Mouse (Mus musculus): ENCODE measurements around the gene Exo5.

The Exo5 gene

DNA sequence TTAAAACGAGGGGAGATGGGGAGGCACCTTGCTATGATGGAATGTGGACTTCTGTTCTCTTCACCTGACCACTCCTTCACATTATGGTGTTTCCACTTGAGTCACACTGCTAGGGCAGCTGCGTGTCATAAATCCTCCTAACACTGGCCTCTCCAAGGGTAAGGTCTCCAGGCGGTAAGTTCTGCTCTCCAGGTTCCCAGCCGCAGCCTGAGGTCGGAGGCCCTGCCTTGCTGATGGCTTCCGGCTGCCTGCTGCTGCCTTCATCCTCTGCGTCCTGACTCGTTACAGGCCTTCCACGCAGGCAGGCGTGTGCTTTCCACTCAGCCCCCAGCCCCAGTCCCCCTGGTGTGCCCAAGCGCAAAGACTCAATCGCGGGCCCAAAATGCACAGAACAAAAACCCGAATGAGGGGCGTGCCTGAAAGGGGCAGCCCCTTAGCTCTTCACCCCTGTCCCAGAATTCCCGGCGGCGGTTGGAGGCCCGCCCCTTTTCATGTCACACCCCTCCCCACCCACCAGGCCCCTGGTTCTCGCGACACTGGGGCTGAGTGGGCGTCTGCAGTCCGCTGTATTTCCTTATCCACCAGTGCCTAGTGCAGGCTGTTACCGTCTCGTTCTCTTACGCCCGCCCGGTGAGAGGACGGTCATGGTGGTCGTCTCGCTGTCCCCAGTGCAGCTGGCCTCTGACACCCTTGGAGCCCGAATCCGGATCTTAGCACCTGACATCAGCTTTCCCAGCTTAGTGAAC lies at the start of gene Exo5:
Exo5 (minus strand) TSS at position 464 of the 746 bp plus-strand sequence.
- DNase-seq (ENCODE audit: low read depth, low spot score), result peak; percentile 90

- no peak for DNase-seq (ENCODE audit: low read depth, low spot score)
Observed at GRCm38 (mm10) chr4:120971842-120972241, 47.0 kb upstream of the Exo5 start.

DNA sequence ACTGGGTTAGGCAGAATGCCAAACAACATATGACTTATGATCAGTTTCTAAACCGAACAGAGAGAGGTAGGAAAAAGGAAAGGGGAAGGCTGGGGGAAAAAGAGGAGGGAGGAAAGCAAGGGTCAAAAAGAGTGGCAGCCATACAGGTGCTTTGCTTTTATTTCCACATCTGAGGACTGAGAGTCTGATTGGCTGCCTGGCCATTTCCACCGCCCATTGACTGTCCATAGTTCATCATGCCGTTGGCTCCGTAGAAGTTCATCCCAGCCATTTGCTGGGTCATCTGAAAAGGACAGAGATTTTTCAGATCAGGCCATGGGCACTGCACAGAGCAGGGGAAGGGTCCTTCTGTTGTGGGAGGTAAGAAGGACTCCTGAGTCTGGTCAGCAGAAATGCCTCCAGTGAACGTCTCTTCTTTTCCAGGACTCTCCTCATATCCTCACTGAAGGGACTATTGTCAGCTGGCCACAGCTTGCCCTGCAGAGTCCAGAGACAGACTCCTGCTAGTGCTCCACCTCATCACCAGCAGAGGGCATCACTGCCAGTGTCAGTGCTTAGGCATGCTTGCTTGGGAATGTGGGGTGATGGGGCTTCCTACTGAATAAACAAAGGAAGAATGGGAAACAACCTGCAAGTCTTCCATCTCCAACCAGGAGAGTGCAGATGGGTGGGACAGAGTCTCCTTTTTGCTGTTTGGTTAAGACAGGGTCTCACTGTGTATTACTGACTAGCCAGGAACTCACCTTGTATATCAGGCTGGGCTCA lies 44.7 kb upstream of the Exo5 start:
- peak; percentile 19 for DNase-seq (ENCODE audit: low read depth, low spot score)

DNA sequence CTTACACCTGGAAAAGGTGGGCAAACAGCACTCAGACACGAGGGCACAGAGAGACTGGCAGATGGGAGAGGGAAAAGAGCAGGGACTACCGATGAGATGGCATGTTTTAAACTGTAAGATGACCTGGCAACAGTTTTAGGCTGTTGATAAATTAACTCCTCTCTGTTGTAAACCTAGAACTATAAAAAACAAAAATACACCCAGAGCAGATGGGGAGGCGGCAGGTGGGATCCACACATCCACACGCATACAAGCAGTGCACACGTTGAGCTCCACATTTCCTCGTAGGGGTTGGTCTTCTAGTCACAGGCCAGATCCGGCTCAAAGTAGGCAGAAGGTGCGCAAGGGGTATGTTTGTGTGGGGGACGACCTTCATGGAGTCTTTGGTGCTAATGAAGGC lies 43.7 kb upstream of the Exo5 start:
- no peak for DNase-seq (ENCODE audit: low read depth, low spot score)

DNA sequence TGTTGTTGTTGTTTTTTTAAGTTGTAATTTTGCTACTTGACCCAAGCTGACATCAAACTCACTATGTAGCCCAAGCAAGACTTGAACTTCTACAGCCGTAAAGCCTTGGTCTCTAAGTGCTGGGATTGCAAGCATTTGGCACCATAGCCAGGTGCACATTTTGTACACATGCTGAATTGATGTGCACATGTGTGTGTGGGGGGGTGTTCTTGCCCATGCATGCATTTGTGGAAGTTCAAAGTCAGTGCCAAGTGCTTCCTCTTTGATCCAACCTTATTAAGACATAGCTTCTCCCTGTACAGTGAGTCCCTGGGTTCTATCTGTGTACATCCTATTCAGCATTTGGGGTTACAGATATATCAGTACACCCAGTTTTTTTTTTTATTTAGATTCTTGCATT lies 30.8 kb upstream of the Exo5 start:
- DNase-seq (ENCODE audit: low read depth, low spot score), result no peak

DNA sequence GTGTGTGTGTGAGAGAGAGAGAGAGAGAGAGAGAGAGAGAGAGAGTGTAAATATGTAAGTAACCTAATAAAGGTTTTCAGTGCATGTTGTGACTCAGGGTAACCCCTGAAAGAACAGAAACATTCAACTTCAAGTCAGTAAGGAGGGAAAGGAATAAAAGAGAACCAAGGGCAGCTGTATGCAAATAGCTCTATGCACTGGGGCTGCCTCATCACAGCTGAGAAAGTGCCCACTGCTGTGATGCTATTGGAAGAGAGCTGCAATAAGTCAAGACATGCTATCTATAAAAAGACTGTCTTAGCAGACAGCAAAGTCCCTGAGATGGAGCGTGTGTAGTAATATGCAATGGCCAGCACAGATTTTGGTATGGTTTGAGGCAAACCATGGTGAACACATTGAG lies 28.9 kb upstream of the Exo5 start:
- DNase-seq (ENCODE audit: low read depth, low spot score), result no peak

DNA sequence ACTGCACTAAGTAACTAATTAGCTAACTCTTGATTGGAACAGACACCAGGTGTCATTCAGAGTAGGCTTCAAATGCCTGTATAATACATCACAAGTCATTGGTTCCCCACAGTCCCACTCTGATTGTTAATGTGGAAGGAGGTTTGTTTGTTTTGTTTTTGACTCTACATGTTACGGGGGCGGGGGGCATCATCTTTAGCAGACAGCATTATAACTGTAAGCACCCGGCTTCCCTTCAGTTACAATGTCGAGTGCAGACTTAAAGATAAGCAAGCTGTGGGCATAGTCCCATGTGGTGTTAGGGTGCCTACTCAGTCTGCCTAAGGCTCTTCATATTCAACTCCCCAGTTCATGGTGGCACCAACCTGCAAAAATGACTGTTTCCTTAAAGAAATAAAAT lies 28.2 kb upstream of the Exo5 start:
- no peak for DNase-seq (ENCODE audit: low read depth, low spot score)

DNA sequence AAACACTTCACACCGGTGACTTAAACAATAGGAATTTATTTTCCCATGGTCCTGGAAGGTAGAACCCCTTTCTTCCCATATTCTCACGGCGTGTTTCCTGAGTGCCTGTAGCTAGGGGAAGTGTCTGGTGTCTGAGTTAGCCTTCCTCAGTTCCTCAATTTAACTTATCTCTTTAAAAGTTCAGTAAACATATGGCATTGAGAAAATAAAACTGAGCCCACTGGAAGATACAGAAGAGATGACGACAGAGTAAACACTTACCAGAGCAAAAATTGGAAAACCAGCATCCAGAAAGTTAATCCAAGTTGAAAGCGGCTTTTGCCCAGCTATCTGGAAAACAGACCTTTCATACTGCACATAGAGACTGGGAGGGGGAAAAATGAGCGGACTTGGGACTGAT lies 27.3 kb upstream of the Exo5 start:
- DNase-seq (ENCODE audit: low read depth, low spot score), result no peak

GRCm38 (mm10) chr4:120951428-120951973 lies 26.7 kb upstream of the Exo5 start, which contains the start of gene Zfp69:
Gene Zfp69, minus strand, starts transcription at chr4:120951699.
- peak; percentile 81 for DNase-seq (ENCODE audit: low read depth, low spot score)

DNA sequence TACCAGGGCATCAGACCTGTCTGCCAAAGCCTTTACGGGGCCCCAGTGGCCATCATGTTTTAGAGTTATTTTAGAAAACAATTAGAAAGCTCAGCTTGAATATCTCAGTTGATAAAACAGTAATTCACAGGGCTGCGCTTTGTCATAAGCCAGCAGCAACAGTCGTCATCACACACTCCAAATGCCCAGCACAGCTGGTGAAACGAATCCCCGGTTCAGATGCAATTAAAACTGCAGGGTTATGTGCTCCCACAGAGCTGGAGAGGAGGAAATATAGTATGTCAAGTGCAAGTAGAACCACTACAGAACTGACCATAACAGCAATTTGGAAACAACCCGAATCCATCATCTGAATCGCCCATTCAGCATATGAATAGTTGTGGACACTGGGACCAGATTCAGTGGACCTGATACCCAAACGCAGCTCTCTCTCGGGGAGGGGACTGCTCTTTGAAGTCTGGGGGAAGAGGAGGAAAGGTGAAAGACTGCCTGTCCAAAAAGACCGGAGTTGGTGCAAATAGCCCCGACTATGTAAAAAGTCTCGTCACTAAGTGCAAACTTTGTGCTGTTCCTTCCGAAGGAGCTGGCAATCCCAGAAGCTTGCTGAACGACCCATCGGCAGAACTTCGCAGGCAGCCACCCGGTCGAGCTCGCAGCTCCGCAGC lies 26.1 kb upstream of the Exo5 start:
- peak; percentile 32 for DNase-seq (ENCODE audit: low read depth, low spot score)

- no peak for DNase-seq (ENCODE audit: low read depth, low spot score)
Observed at GRCm38 (mm10) chr4:120948938-120949337, 24.1 kb upstream of the Exo5 start.

DNA sequence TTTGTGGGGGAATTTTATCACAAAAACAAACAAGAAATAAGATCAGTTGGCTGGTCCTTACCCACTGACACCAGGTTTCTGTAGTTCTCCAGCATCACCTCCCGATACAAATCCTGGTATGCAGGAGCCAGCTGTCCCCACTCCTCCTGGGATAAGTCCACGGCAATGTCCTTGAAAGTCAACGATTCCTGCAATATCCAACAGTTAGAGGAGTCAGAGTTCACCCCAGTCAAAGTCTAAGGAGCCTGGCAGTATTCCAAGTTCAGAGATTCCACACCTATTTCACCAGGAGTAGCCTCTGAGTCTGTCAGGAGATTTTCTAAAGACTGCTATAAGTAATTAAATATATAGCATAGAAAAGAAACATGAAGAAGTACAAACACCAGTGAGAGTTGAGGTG lies 10.2 kb upstream of the Exo5 start:
- DNase-seq (ENCODE audit: low read depth, low spot score), result no peak

- no peak for DNase-seq (ENCODE audit: low read depth, low spot score)
Observed at GRCm38 (mm10) chr4:120930736-120931135, 5.9 kb upstream of the Exo5 start.

DNA sequence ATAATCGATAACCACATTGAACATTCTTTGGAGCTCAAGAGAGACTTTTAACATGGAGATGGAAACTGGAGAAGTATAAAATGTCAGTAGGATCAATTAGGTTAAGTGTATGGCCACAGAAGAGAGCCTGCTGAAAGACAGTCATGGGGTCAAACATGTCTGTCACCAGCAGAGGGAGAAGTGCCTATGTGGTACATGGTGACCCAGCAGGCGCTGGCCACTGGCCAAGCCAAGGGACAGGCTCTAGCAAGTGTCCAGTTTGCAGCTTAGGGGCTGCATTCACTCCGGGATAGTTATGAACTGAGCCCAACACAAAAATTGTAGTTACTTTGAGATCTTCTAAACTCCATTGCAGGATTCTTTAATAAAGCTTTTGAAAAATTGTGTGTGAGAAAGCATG lies 3.9 kb upstream of the Exo5 start:
- DNase-seq (ENCODE audit: low read depth, low spot score), result no peak

- no peak for DNase-seq (ENCODE audit: low read depth, low spot score)
Observed at GRCm38 (mm10) chr4:120925386-120925785, 569 bp upstream of the Exo5 start.

GRCm38 (mm10) chr4:120921461-120921860 lies 3.4 kb downstream of the Exo5 start:
- no peak for DNase-seq (ENCODE audit: low read depth, low spot score)

- no peak for DNase-seq (ENCODE audit: low read depth, low spot score)
Observed at GRCm38 (mm10) chr4:120914501-120914900, 10.3 kb downstream of the Exo5 start.

DNA sequence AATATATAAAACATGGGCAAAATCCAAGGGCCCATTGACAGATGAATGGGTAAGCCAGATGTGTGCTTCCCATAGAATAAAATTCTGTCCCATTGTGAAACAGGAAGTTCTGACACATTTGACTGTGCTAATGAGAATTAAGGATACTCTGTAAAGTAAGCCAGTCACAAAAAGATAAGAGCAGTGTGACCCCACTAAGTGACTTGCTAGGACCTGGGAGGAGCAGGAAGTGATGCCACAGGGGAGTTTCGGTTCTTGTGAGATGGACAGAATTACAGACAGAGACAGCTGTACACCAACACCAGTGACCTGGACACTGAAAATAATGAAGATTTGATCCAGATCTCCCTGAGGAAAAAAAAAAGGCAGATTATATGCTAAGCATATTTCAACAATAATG lies 11.0 kb downstream of the Exo5 start:
- no peak for DNase-seq (ENCODE audit: low read depth, low spot score)

DNA sequence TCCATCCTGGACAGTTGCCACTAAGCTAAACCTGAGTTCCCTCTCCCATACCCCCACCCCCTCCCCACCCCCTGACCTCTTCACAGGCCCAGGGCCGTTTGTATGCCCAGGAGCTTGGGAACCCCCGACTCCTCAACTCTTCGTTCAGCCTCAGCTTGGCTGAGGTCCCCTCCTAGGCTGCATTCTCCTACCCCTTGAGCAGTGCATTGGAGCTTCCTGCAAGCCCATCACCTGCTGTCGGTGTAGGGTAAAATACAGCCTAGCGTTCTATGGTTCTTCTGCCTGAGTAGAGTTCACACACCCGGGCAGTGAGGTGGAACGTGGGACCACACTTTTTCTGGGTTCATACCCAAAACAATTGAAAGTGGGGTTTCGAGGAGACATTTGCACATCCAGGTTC lies 11.4 kb downstream of the Exo5 start:
- no peak for DNase-seq (ENCODE audit: low read depth, low spot score)

GRCm38 (mm10) chr4:120912866-120913265 lies 12.0 kb downstream of the Exo5 start:
- DNase-seq (ENCODE audit: low read depth, low spot score), result no peak

DNA sequence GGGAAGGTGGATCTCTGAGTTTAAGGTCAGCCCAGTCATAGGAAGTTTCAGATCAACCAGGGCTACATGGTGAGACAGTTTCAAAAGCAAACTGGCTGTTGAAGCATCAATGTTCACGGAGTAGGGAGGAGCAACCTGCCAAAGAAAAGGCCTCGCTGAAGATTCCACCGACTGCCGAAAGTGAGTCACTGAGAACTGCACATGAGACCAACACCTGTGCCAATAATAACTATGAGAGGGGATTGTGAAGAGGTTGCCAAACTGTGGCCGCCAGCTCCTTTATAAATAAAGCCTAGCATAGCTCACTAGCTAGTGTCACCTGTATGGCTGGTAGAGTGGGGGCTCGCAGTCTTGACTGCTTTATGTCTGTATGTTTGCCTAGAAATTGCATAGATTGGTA lies 13.7 kb downstream of the Exo5 start:
- no peak for DNase-seq (ENCODE audit: low read depth, low spot score)

GRCm38 (mm10) chr4:120909558-120910150 lies 15.2 kb downstream of the Exo5 start:
- peak; percentile 83 for DNase-seq (ENCODE audit: low read depth, low spot score)
